Mouse (Mus musculus) liver, postnatal 0 days (tissue): ENCODE measurements at regions not wholly inside any gene's neighbourhood (a gene's known extent, or its start where the extent isn't known, plus 50 kb on each side); places are given as distances from the start of the nearest gene placed in this dataset.

ENCODE experiments used
- CTCF ChIP-seq: sonication (generic); IDR thresholded peaks from 2 replicates; pipeline ENCODE4 v1.5.1; 2016; ENCODE audit warnings: antibody characterized with exemption, low read depth
- EP300 ChIP-seq: IDR thresholded peaks from 2 replicates; pipeline ENCODE4 v1.6.1; 2016; ENCODE audit warnings: antibody characterized with exemption, low read depth, mild to moderate bottlenecking

DNA sequence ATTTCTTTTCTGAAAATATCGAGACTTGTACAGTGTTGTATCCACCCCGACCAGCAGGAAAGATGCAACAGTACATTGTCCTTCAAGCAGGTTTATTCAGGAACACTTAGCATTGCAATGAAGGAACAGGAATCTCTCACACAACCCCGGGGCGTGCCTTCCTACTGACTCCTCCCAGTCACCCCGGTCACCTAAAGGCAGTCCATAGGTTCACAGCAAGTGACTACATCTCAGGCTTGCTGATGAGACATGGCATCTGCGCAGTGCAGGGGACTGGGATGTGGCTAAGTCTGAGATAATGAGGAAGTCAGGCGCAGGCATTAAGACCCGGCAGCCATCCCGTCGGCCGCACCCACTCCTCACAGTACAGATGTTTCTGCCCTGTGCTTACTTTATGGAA lies 454.8 kb upstream of the Tusc1 start:
- no peak for TF ChIP-seq EP300
- TF ChIP-seq CTCF = no peak
